ENCODE assay signal across 21 mouse cellular contexts in genomic region chr3:84865684-84866083, GRCm38 (mm10).
"Had no signal": no experiment of that assay in that cellular context is flagged by ENCODE, and none has a peak within 500 bp of the region (broad histone marks: within the 10 kb centered on the region; RNA-seq: fewer than 3 reads in every experiment).

No protein-coding gene starts in this region.

- H3K4me3 ChIP-seq: intestine, embryonic 15.5 days; limb, embryonic 12.5 days; limb, embryonic 15.5 days; midbrain, embryonic 12.5 days; midbrain, embryonic 15.5 days; neural tube, embryonic 12.5 days; neural tube, embryonic 15.5 days had no signal

- H3K4me1 ChIP-seq: limb, embryonic 12.5 days; limb, embryonic 15.5 days; midbrain, embryonic 12.5 days; midbrain, embryonic 15.5 days had no signal

- H3K9ac ChIP-seq: intestine, embryonic 15.5 days; limb, embryonic 12.5 days; limb, embryonic 15.5 days; liver, embryonic 14.5 days; liver, postnatal 0 days; midbrain, embryonic 12.5 days; midbrain, embryonic 15.5 days; neural tube, embryonic 12.5 days; neural tube, embryonic 15.5 days had no signal

- H3K9me3 ChIP-seq: intestine, embryonic 15.5 days; limb, embryonic 12.5 days; limb, embryonic 15.5 days; midbrain, embryonic 12.5 days; midbrain, embryonic 15.5 days; neural tube, embryonic 12.5 days; neural tube, embryonic 15.5 days had no signal

- H3K27ac ChIP-seq: intestine, embryonic 15.5 days; limb, embryonic 12.5 days; limb, embryonic 15.5 days; liver, embryonic 14.5 days; macrophage; midbrain, embryonic 12.5 days; midbrain, embryonic 15.5 days; neural tube, embryonic 12.5 days; neural tube, embryonic 15.5 days; stomach, postnatal 0 days had no signal

- H3K27me3 ChIP-seq: intestine, embryonic 15.5 days; limb, embryonic 12.5 days; limb, embryonic 15.5 days; midbrain, embryonic 12.5 days; midbrain, embryonic 15.5 days; neural tube, embryonic 12.5 days; neural tube, embryonic 15.5 days had no signal

- H3K36me3 ChIP-seq: intestine, embryonic 15.5 days; limb, embryonic 12.5 days; limb, embryonic 15.5 days; midbrain, embryonic 12.5 days; midbrain, embryonic 15.5 days; neural tube, embryonic 12.5 days; neural tube, embryonic 15.5 days had no signal

- ATAC-seq: intestine, embryonic 15.5 days; liver, postnatal 0 days; midbrain, embryonic 15.5 days had no signal

- DNase-seq: kidney, adult 2 months; left cerebral cortex, postnatal 4 days; liver, postnatal 0 days; lung, postnatal 10 days; right cerebral cortex, adult 18-20 months; right cerebral cortex, postnatal 14 days; right cerebral cortex, postnatal 4 days; thymus, adult 2 months; thymus, postnatal 14 days; thymus, postnatal 4 days had no signal

- H3K4me2 ChIP-seq: intestine, embryonic 15.5 days; limb, embryonic 12.5 days; limb, embryonic 15.5 days; liver, embryonic 11.5 days; midbrain, embryonic 12.5 days; midbrain, embryonic 15.5 days; neural tube, embryonic 12.5 days; neural tube, embryonic 15.5 days had no signal
